Mouse (Mus musculus) bone marrow macrophage, adult 2 months (primary cell): ENCODE results near the gene Adamts5. TPM values are rescaled to one million over a fixed set of nuclear protein-coding genes. Genes with fewer than 3 reads are reported as not detected.

Experiments used
- H3K27ac ChIP-seq: 2 replicates; pipeline ENCODE4 v1.5.1; 2012; ENCODE audit warnings: low read depth, low read length; ENCODE audit not compliant: insufficient read depth
- H3K4me1 ChIP-seq: 2 replicates; pipeline ENCODE4 v1.6.1; 2012; ENCODE audit warnings: low read length; ENCODE audit not compliant: control insufficient read depth, insufficient read depth
- H3K4me3 ChIP-seq: 2 replicates; pipeline ENCODE4 v1.5.1; 2012; ENCODE audit warnings: mild to moderate bottlenecking, low read length, moderate library complexity; ENCODE audit not compliant: insufficient read depth
- CTCF ChIP-seq: IDR thresholded peaks from 2 replicates; pipeline ENCODE4 v1.5.1; 2012; ENCODE audit warnings: low read depth, mild to moderate bottlenecking, low read length, moderate library complexity
- POLR2A ChIP-seq: IDR thresholded peaks from 2 replicates; pipeline ENCODE4 v1.6.1; 2012; ENCODE audit warnings: mild to moderate bottlenecking, low read depth, low read length, borderline replicate concordance
- polyA plus RNA-seq: library from polyadenylated mRNA; stranded (reverse); fragments of >200 nt; gene quantifications from 2 replicates; pipeline ENCODE4 v1.2.4, GENCODE M21; 2012; ENCODE audit not compliant: missing spikeins, insufficient read depth, insufficient read length

Gene Adamts5
- polyA plus RNA-seq, 1 experiment: 0.08 TPM

- H3K4me1 ChIP-seq: no peaks in the 10 kb centered on the region
- TF ChIP-seq POLR2A: no peak
- TF ChIP-seq CTCF: no peak
- no peak overlapping the region for H3K4me3 ChIP-seq
Observed at GRCm38 (mm10) chr16:85822330-85822916, 79.2 kb downstream of the Adamts5 start.

GRCm38 (mm10) chr16:85819808-85820458 lies 81.7 kb downstream of the Adamts5 start:
- no peak overlapping the region for H3K4me3 ChIP-seq
- H3K27ac ChIP-seq: no peak overlapping the region
- no peak for TF ChIP-seq POLR2A
- TF ChIP-seq CTCF: no peak
- H3K4me1 ChIP-seq: no peaks in the 10 kb centered on the region

More at GRCm38 (mm10) chr16:85822330-85822916, 79.2 kb downstream of the Adamts5 start:
- no peak overlapping the region for H3K27ac ChIP-seq

GRCm38 (mm10) chr16:85814116-85814515 lies 87.5 kb downstream of the Adamts5 start:
- no peaks in the 10 kb centered on the region for H3K4me1 ChIP-seq
- no peak for TF ChIP-seq POLR2A
- no peak for TF ChIP-seq CTCF
- H3K27ac ChIP-seq: no peak overlapping the region
- H3K4me3 ChIP-seq: no peak overlapping the region

- H3K4me3 ChIP-seq: no peak overlapping the region
- no peak overlapping the region for H3K27ac ChIP-seq
- TF ChIP-seq CTCF (no peak; the same call in 1 of the 2 replicates), POLR2A (no peak)
- H3K4me1 ChIP-seq: 0 out of 2 replicates have a peak, but pooled peaks cover 2% of the 10 kb centered on the region
Observed at GRCm38 (mm10) chr16:85807626-85808025, 94.0 kb downstream of the Adamts5 start.

GRCm38 (mm10) chr16:85807072-85807471 lies 94.6 kb downstream of the Adamts5 start:
- Histone ChIP-seq H3K4me3 (no peak overlapping the region), H3K27ac (no peak overlapping the region), H3K4me1 (0 out of 2 replicates have a peak, but pooled peaks cover 2% of the 10 kb centered on the region)
- TF ChIP-seq POLR2A (no peak), CTCF (no peak)

Other genes with a start within 250 kb of the Adamts5 start
- gene Adamts1, start 98.7 kb downstream of the Adamts5 start, polyA plus RNA-seq: 0.43 and 0.47 TPM in 2 replicates